Mouse (Mus musculus) G1E (cell line): ENCODE measurements around the gene Cnn3. TPM values are rescaled to one million over a fixed set of nuclear protein-coding genes. Genes with fewer than 3 reads are reported as not detected.

Source experiments
- ATAC-seq: 2 replicates; pipeline ENCODE4 v1.8.0; 2016; ENCODE audit warnings: mild to moderate bottlenecking; ENCODE audit not compliant: insufficient number of reproducible peaks, poor library complexity, low FRiP score, severe bottlenecking; ENCODE audit errors: extremely low read depth
- DNase-seq: peaks from one replicate; pipeline ENCODE4 v3.0.0; 2012; ENCODE audit warnings: low spot score
- H3K27me3 ChIP-seq: 2 replicates; pipeline ENCODE4 v1.6.1; 2012; ENCODE audit warnings: mild to moderate bottlenecking, low read length, inconsistent platforms; ENCODE audit not compliant: insufficient read depth
- H3K36me3 ChIP-seq: replicated peaks from 2 replicates; pipeline ENCODE3; 2012; ENCODE audit warnings: mild to moderate bottlenecking, inconsistent platforms
- H3K4me1 ChIP-seq: 2 replicates; pipeline ENCODE4 v1.6.1; 2012; ENCODE audit warnings: low read depth, low read length, inconsistent platforms, mixed read lengths; ENCODE audit not compliant: insufficient read depth
- H3K4me3 ChIP-seq: 2 replicates; pipeline ENCODE4 v1.5.1; 2012; ENCODE audit warnings: low read depth, mild to moderate bottlenecking, inconsistent platforms, low read length, moderate library complexity, mixed read lengths
- H3K9me3 ChIP-seq: replicated peaks from 2 replicates; pipeline ENCODE4 v1.6.1; 2012; ENCODE audit warnings: inconsistent platforms
- CTCF ChIP-seq: IDR thresholded peaks from 2 replicates; pipeline ENCODE4 v1.5.1; 2012; ENCODE audit warnings: low read depth, low read length, inconsistent platforms, mixed read lengths
- GATA1 ChIP-seq: IDR thresholded peaks from 2 replicates; pipeline ENCODE4 v1.6.1; 2012; ENCODE audit warnings: borderline replicate concordance, low read length, inconsistent platforms, mixed read lengths
- GATA2 ChIP-seq: IDR thresholded peaks from 2 replicates; pipeline ENCODE4 v1.6.1; 2012; ENCODE audit warnings: low read depth, low read length, inconsistent platforms, borderline replicate concordance
- POLR2AphosphoS5 ChIP-seq: IDR thresholded peaks from 2 replicates; pipeline ENCODE4 v1.6.1; 2012; ENCODE audit warnings: low read depth, low read length, inconsistent platforms; ENCODE audit not compliant: insufficient replicate concordance
- TAL1 ChIP-seq: conservative IDR thresholded peaks from 2 replicates; pipeline ENCODE4 v1.6.1; 2012; ENCODE audit warnings: low read depth, low read length, inconsistent platforms, mixed read lengths
- polyA plus RNA-seq: library from polyadenylated mRNA; stranded (reverse); fragments of >175 nt; gene quantifications from 2 replicates; pipeline ENCODE4 v1.2.3, GENCODE M21; 2012
- total RNA-seq, 2 experiments: library from RNA; stranded (forward) in 1 of 2; stranded (reverse) in 1 of 2; fragments of 200-1000 nt in 1 of 2; fragments of >200 nt in 1 of 2; fragmentation: Nextera tagmentation in 1 of 2; gene quantifications; 2 replicates each; pipeline ENCODE4 v1.2.3; 2014 to 2017

Cnn3 gene
- total and polyA plus RNA-seq, 3 experiments, result 0.33 TPM; not detected in 2

- Histone ChIP-seq H3K9me3 (no peaks in the 10 kb centered on the region), H3K4me1 (peaks cover 5% of the 10 kb centered on the region), H3K36me3 (no peaks in the 10 kb centered on the region), H3K4me3 (no peak overlapping the region), H3K27me3 (peaks cover 20% of the 10 kb centered on the region)
- no peak for ATAC-seq
- no peak for DNase-seq
- TF ChIP-seq GATA2 (no peak), GATA1 (no peak), POLR2AphosphoS5 (no peak), TAL1 (no peak), CTCF (no peak)
Observed at GRCm38 (mm10) chr3:121480030-121480960, 54.0 kb downstream of the Cnn3 start.

GRCm38 (mm10) chr3:121480961-121481436, 54.7 kb downstream of the Cnn3 start:
- TF ChIP-seq POLR2AphosphoS5 (no peak), GATA1 (no peak), CTCF (no peak), GATA2 (no peak), TAL1 (no peak)
- Histone ChIP-seq H3K27me3 (peaks cover 20% of the 10 kb centered on the region), H3K4me1 (peaks cover 2% of the 10 kb centered on the region), H3K4me3 (no peak overlapping the region), H3K9me3 (no peaks in the 10 kb centered on the region), H3K36me3 (no peaks in the 10 kb centered on the region)
- ATAC-seq (no peak), DNase-seq (no peak)

DNA sequence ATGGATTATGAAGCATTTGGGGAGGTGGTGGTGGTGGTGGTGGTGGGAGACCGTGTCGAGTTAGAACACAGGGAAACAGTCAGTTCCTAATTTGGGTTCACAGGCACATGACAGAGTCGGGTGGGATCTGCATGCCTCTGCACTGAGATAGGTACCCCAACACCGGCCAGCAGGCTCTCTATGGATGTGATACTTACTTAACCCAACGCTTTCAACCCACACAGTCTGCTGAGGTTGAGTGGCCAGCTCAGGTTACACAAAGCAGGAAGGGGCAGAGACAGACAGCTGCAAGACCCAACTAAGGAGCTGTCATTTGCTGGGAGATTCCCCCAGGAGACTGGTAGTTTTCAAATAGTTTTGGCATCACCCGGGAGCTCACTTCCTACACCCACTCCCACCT, 55.3 kb downstream of the Cnn3 start:
- Histone ChIP-seq H3K9me3 (no peaks in the 10 kb centered on the region), H3K27me3 (peaks cover 22% of the 10 kb centered on the region), H3K4me1 (peaks cover 1% of the 10 kb centered on the region), H3K4me3 (no peak overlapping the region), H3K36me3 (no peaks in the 10 kb centered on the region)
- DNase-seq (no peak), ATAC-seq (no peak)
- TF ChIP-seq GATA1 (no peak), GATA2 (no peak), CTCF (no peak), TAL1 (no peak), POLR2AphosphoS5 (no peak)

DNA sequence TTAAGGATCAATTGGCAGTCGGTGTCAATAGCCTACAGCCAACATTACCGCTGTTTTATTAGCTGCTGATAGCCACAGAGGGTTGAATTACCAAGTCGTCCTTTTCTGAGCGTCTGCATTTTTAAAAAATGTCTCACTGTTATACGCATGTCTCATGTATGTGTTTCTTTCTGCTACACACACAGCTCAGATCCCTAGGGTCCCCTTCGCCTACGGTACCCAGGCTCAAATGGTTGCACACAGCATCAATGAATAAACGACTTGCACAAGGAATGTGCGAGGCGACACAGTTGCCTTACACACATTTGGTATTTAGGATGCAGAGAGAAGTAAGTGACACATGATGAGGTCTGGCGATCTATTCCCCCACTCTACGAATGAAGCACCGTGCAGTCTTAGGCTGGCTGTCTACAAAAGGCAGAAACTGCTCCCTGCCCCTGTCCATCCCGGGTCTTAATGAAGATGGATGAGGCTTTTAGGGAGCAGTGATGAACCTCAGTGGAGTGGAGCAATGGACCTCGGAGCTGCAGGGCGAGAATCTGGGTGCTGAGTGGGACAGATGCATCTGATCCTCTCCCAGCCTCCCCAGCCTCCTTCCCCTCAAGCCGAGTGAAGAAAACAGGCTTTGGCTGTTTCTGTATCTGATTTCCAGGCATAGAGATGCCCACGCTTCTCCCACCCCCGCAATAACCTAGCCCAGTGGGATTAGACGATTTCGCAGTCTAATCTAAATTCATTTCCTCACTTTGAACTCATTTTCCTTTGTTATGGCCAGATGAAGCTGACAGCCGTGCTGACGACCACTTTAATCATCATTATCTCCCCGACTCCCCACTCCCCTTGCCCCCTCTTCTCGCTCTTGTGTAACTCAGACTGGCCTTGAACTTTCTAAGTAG, 57.2 kb downstream of the Cnn3 start:
- H3K36me3 ChIP-seq, result no peaks in the 10 kb centered on the region
- H3K9me3 ChIP-seq, result no peaks in the 10 kb centered on the region
- no peak overlapping the region for H3K4me3 ChIP-seq
- peaks cover 25% of the 10 kb centered on the region for H3K27me3 ChIP-seq
- TF ChIP-seq GATA2 (no peak), TAL1 (no peak), POLR2AphosphoS5 (no peak), GATA1 (no peak), CTCF (no peak)
- ATAC-seq (no peak), DNase-seq (no peak)
- no peaks in the 10 kb centered on the region; the same call in 1 of the 2 replicates for H3K4me1 ChIP-seq

- DNase-seq (no peak), ATAC-seq (no peak)
- H3K4me3 ChIP-seq, result no peak overlapping the region
- no peaks in the 10 kb centered on the region for H3K9me3 ChIP-seq
- no peaks in the 10 kb centered on the region for H3K4me1 ChIP-seq
- TF ChIP-seq TAL1 (no peak), POLR2AphosphoS5 (no peak), CTCF (no peak), GATA1 (no peak), GATA2 (no peak)
- H3K36me3 ChIP-seq, result no peaks in the 10 kb centered on the region
- peaks cover 25% of the 10 kb centered on the region for H3K27me3 ChIP-seq
Observed at GRCm38 (mm10) chr3:121485201-121485600, 58.9 kb downstream of the Cnn3 start.
